Mouse (Mus musculus) embryonic facial prominence, embryonic 14.5 days (tissue): ENCODE data around the gene Mpp3. TPM values are rescaled to one million over a fixed set of nuclear protein-coding genes. Genes with fewer than 3 reads are reported as not detected.

Experiments
- ATAC-seq: fragments of 200-750 bp; cut with Nextera tagmentation; 2 replicates; pipeline ENCODE4 v1.8.0; 2017; ENCODE audit warnings: low read depth, moderate number of reproducible peaks, moderate TSS enrichment
- DNase-seq: peaks from one replicate; pipeline ENCODE4 v3.0.0-alpha.2; 2015; ENCODE audit warnings: low spot score
- H3K27ac ChIP-seq: fragments of 300-500 bp; sonication (generic); replicated peaks from 2 replicates; pipeline ENCODE4 v1.5.1; 2014; ENCODE audit warnings: low read depth, mild to moderate bottlenecking, low read length, moderate library complexity
- H3K27me3 ChIP-seq: fragments of 300-500 bp; sonication (generic); replicated peaks from 2 replicates; pipeline ENCODE4 v1.6.1; 2014; ENCODE audit warnings: low read length; ENCODE audit not compliant: control insufficient read depth, insufficient read depth
- H3K36me3 ChIP-seq: fragments of 300-500 bp; sonication (generic); 2 replicates; pipeline ENCODE4 v1.6.1; 2014; ENCODE audit warnings: low read length, mixed read lengths; ENCODE audit not compliant: control insufficient read depth, insufficient read depth
- H3K4me1 ChIP-seq: fragments of 300-500 bp; sonication (generic); 2 replicates; pipeline ENCODE4 v1.6.1; 2014; ENCODE audit warnings: antibody characterized with exemption, low read length; ENCODE audit not compliant: control insufficient read depth, insufficient read depth
- H3K4me2 ChIP-seq: fragments of 300-500 bp; sonication (generic); 2 replicates; pipeline ENCODE4 v1.6.1; 2014; ENCODE audit warnings: low read depth, mild to moderate bottlenecking, low read length, moderate library complexity, mixed read lengths
- H3K4me3 ChIP-seq: fragments of 300-500 bp; sonication (generic); 2 replicates; pipeline ENCODE4 v1.5.1; 2014; ENCODE audit warnings: low read depth, mild to moderate bottlenecking, low read length
- H3K9ac ChIP-seq: fragments of 300-500 bp; sonication (generic); 2 replicates; pipeline ENCODE4 v1.6.1; 2014; ENCODE audit warnings: low read depth, mild to moderate bottlenecking, low read length, moderate library complexity, mixed read lengths
- H3K9me3 ChIP-seq: fragments of 300-500 bp; sonication (generic); 2 replicates; pipeline ENCODE4 v1.6.1; 2016; ENCODE audit warnings: low read length; ENCODE audit not compliant: control insufficient read depth
- WGBS: fragments of 180-500 bp; shearing (Covaris S2); extraction: QIAGEN DNeasy Blood & Tissue Kit; methylation state at CpG from one replicate; pipeline ENCODE4 v1.1.7; 2014; 5-methylcytosine and 5-hydroxymethylcytosine counted together
- polyA plus RNA-seq: library from polyadenylated mRNA; unstranded; fragments of >200 nt; fragmentation: Nextera tagmentation; extraction: Ambion mirVana; gene quantifications from 2 replicates; pipeline ENCODE4 v1.2.1, GENCODE M21; 2014

Gene Mpp3
- polyA plus RNA-seq, 1 experiment from 2014 or later, result 6.3 TPM

DNA sequence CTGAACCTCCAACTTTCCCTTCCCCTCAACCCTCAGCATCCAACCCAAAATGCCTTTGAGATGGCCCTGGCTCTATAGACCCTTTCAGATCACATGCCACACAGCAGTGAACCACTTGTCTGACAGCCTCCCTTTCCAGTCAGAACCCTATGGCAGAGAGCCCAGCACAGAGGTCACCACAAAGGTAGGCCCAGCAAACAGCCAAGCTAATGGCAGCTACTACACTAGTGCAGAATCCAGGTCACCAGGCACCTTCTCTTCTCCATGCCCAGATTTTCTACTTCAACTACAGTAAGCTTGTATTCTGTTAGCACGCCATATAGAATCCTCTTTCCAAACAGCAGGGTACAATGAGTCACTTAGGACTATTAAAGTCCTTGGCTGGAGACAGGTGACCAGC is 12.1 kb downstream of the Mpp3 start:
- 95% methylated on average over 1 of the region's 1 CpGs for WGBS
- peaks cover 6% of the 10 kb centered on the region; the same call in 1 of the 2 replicates for H3K36me3 ChIP-seq
- no peaks in the 10 kb centered on the region for H3K9me3 ChIP-seq
- no peak overlapping the region for H3K9ac ChIP-seq
- no peak overlapping the region for H3K4me2 ChIP-seq
- H3K27ac ChIP-seq, result no peak overlapping the region
- ATAC-seq (no peak), DNase-seq (no peak)
- no peaks in the 10 kb centered on the region for H3K4me1 ChIP-seq
- H3K4me3 ChIP-seq, result no peak overlapping the region
- H3K27me3 ChIP-seq, result no peaks in the 10 kb centered on the region

DNA sequence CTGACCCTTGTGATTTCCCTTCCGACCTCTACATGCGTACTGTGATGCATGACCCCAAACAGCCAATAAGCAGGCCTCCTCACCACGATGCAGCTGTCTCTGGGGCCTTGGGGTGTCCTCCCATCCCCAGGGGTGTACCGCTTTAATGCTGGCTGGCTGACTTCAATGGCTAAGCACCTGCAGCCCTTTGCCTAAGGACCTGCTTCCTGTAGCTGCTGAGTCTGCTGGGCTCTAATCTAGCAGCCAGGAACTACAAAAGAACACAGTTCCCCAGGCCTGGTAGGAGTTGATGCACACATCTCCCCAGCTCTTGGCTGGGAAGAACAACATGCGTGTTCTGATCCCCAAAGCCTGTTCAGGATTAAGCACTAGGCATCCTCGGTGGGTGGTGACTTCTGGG is 12.8 kb downstream of the Mpp3 start:
- H3K27me3 ChIP-seq, result no peaks in the 10 kb centered on the region
- H3K36me3 ChIP-seq, result peaks cover 6% of the 10 kb centered on the region; the same call in 1 of the 2 replicates
- ATAC-seq, result no peak
- H3K9ac ChIP-seq, result no peak overlapping the region
- no peaks in the 10 kb centered on the region for H3K4me1 ChIP-seq
- no peak overlapping the region for H3K4me3 ChIP-seq
- H3K4me2 ChIP-seq, result no peak overlapping the region
- no peak overlapping the region for H3K27ac ChIP-seq
- DNase-seq, result no peak
- no peaks in the 10 kb centered on the region for H3K9me3 ChIP-seq
- 66% methylated on average over 6 of the region's 6 CpGs for WGBS

DNA sequence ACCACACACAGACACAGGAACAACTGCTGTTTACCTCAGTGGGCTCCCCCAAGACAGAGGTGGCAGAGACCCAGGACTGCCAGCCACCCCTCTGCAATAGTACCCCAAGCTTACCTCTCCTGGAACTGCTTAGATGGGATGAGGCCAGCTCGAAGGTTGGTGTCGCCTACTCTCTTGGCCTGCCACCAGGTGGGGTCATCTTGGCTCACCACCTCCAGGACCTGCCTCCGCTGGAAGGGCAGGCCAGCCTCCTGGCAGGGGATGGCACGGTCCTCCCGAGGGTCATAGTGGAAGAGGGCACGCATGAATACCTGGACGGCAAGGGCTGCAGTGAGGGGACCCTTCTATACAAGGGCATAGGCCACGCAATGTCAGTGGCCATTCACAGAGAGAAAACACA is 15.1 kb downstream of the Mpp3 start:
- Histone ChIP-seq H3K9ac (no peak overlapping the region), H3K9me3 (no peaks in the 10 kb centered on the region), H3K4me3 (no peak overlapping the region), H3K27ac (no peak overlapping the region), H3K27me3 (no peaks in the 10 kb centered on the region), H3K4me1 (no peaks in the 10 kb centered on the region), H3K4me2 (no peak overlapping the region), H3K36me3 (peaks cover 6% of the 10 kb centered on the region; the same call in 1 of the 2 replicates)
- WGBS, result 75% methylated on average over 7 of the region's 8 CpGs
- no peak for DNase-seq
- ATAC-seq, result no peak

DNA sequence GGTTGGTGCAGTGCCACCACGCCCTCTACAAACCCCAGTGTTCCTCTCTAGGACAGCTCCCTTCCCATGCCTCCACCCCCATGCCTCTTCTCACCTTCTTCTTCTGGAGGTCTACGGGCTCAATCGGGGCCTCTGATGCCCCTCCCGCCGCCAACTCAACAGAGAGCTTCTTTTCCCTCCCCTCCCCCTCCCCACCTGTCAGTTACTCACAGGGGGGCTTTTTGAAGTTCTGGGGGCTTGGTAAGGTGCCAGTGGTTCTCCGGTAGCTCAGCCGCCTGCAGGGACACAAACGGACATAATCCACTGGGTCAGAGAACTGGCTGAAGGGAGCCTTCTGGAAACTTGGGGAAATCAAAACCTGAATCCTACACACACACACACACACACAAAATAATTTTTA is 16.8 kb downstream of the Mpp3 start:
- Histone ChIP-seq H3K36me3 (peaks cover 6% of the 10 kb centered on the region; the same call in 1 of the 2 replicates), H3K9me3 (no peaks in the 10 kb centered on the region), H3K27ac (no peak overlapping the region), H3K4me3 (no peak overlapping the region), H3K9ac (no peak overlapping the region), H3K4me1 (no peaks in the 10 kb centered on the region), H3K27me3 (no peaks in the 10 kb centered on the region), H3K4me2 (no peak overlapping the region)
- 75% methylated on average over 8 of the region's 8 CpGs for WGBS
- DNase-seq (no peak), ATAC-seq (no peak)

DNA sequence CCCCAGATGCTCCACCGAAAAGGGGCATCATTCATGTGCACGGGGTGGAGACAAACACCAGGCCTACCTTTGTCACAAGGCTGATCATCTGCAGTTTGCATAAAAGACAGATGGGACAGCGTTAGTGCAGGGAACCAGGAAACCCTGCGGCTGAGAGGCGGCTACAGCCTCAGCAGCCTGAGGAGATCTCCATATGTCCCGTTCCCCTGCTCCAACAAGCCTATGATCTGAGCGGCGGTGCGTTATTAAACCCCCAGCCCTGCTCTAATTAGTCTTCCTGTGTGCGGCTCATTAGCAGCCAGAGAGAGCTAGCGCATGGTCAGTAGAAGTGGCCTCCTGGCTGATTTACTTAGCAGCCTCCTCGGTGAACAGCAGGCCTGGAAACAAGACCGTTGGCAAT is 18.1 kb downstream of the Mpp3 start:
- H3K4me2 ChIP-seq, result no peak overlapping the region
- no peak overlapping the region for H3K27ac ChIP-seq

DNA sequence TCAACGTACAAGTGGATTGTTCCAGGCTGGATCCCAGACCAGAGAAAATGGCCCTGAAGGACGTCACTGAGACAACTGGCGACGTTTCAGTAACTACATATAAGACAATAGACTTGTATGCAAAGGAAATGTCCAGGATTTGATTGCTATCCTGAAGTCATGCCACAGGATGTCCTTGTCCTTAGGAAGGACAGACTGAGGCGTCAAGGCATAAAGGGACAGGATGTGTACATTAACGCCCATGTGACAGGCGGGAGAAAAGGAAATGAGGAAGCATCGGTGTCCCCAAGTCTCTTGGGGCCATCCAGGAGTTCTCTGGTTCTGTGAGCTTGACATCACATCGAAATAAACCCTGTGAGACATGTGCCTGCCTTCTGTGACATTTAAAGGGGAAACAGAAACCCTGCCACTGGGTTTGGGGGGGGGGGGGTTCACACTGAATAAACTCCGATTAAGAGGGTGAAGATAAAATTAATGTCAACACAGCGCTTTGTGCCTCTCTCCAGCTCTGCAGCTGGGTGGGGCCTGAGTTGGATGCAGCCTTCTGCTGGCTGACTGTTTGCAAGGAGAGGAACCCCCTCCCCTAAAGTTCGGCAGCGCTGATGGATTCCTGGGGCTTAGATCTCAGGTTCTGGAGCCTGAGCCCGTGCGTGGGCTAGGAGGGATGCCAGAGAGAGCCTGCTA is 19.2 kb downstream of the Mpp3 start:
- DNase-seq (peak; percentile 32), ATAC-seq (no peak)
- H3K9me3 ChIP-seq, result no peaks in the 10 kb centered on the region
- H3K4me2 ChIP-seq, result no peak overlapping the region
- H3K27ac ChIP-seq, result no peak overlapping the region
- no peak overlapping the region for H3K9ac ChIP-seq
- H3K4me1 ChIP-seq, result no peaks in the 10 kb centered on the region
- H3K36me3 ChIP-seq, result peaks cover 6% of the 10 kb centered on the region; the same call in 1 of the 2 replicates
- no peaks in the 10 kb centered on the region for H3K27me3 ChIP-seq
- H3K4me3 ChIP-seq, result no peak overlapping the region
- 79% methylated on average over 15 of the region's 15 CpGs for WGBS

More for the DNA sequence above, 18.1 kb downstream of the Mpp3 start:
- no peaks in the 10 kb centered on the region for H3K4me1 ChIP-seq
- WGBS, result 70% methylated on average over 13 of the region's 13 CpGs
- H3K9me3 ChIP-seq, result no peaks in the 10 kb centered on the region
- H3K4me3 ChIP-seq, result no peak overlapping the region
- peak; percentile 33; the same call in 1 of the 2 replicates for ATAC-seq
- no peak overlapping the region for H3K9ac ChIP-seq
- peak; percentile 66 for DNase-seq
- H3K27me3 ChIP-seq, result no peaks in the 10 kb centered on the region
- peaks cover 6% of the 10 kb centered on the region; the same call in 1 of the 2 replicates for H3K36me3 ChIP-seq

DNA sequence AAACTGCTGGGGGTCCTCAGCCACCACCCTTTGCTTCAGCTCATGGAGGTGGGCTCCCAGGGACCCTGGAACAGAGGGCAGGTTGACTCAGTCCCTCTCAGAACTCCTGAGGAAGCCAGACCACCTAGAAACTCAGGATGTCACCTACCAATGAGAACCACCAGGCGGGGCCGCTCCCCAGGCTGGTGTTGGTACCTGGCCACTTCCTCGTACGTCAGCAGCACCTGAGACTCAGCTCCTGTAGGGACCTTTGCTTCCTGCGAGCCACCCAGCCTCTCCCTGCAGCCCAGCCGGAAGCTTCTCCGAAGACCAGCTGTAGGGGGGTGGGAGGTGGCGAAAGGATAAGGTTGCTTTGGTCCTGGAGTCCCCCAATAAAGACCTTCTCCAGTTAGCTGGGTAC is 19.9 kb downstream of the Mpp3 start:
- DNase-seq, result no peak
- Histone ChIP-seq H3K4me2 (no peak overlapping the region), H3K4me3 (no peak overlapping the region), H3K36me3 (peaks cover 6% of the 10 kb centered on the region; the same call in 1 of the 2 replicates), H3K27ac (no peak overlapping the region), H3K27me3 (no peaks in the 10 kb centered on the region), H3K4me1 (no peaks in the 10 kb centered on the region), H3K9me3 (no peaks in the 10 kb centered on the region), H3K9ac (no peak overlapping the region)
- 78% methylated on average over 4 of the region's 8 CpGs for WGBS
- ATAC-seq, result no peak

DNA sequence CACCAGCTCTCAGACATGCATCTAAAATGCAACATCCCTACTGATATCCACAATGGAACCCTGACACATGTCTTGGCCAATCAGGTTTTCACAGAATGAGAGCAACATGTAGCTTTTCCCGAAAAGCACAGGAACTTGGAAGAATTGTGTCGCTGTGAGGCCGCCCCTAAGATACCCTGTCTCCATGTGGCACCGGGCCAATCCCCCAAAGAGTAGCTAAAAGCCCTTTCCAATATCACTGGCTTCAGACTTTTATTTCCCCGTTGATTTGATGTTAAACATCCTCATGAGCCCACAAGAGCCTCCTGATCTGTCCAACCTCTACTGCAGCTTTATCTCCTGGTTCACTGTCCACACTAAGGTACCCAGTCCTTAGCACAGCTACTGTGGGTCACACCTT is 21.6 kb downstream of the Mpp3 start:
- no peak overlapping the region for H3K4me2 ChIP-seq
- H3K9ac ChIP-seq, result no peak overlapping the region
- no peak overlapping the region for H3K4me3 ChIP-seq
- no peak overlapping the region for H3K27ac ChIP-seq
- H3K4me1 ChIP-seq, result no peaks in the 10 kb centered on the region
- H3K27me3 ChIP-seq, result no peaks in the 10 kb centered on the region
- ATAC-seq (no peak), DNase-seq (no peak)
- H3K9me3 ChIP-seq, result no peaks in the 10 kb centered on the region
- WGBS, result 84% methylated on average over 5 of the region's 5 CpGs
- H3K36me3 ChIP-seq, result no peaks in the 10 kb centered on the region

DNA sequence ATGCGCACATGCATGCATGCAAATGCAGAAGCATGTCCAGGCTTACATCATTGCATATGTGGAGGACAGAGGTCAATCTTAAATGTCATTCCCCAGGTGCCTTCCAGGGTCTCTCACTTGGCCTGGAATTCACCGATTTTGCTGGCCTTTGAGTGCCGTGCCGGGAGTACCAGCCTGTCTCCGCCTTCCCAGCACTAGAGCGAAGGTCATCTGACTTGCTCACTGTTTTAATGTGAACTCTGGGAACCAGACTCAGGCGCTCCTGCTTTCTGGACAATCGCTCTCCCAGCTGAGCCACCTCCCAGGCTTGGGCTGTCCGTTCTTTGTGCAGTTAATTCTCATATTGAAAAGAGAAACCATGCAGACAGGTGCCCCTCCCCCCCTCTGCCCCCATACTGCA is 22.0 kb downstream of the Mpp3 start:
- Histone ChIP-seq H3K27ac (no peak overlapping the region), H3K4me1 (no peaks in the 10 kb centered on the region), H3K27me3 (no peaks in the 10 kb centered on the region), H3K36me3 (no peaks in the 10 kb centered on the region), H3K4me2 (no peak overlapping the region), H3K4me3 (no peak overlapping the region), H3K9me3 (no peaks in the 10 kb centered on the region), H3K9ac (no peak overlapping the region)
- ATAC-seq (no peak), DNase-seq (no peak)
- 68% methylated on average over 9 of the region's 9 CpGs for WGBS
